Mouse (Mus musculus) CH12.LX (cell line): ENCODE results near the gene Itsn1. TPM values are rescaled to one million over a fixed set of nuclear protein-coding genes. Genes with fewer than 3 reads are reported as not detected.
A peak's percentile ranks its signal among the peaks of the same experiment; 100 is the strongest.

Experiments used
- DNase-seq: peaks from one replicate; pipeline ENCODE4 v3.0.0-alpha.2; 2013; ENCODE audit errors: extremely low read depth
- H3K27ac ChIP-seq: 2 replicates; pipeline ENCODE4 v1.5.1; 2012; ENCODE audit warnings: low read depth, mild to moderate bottlenecking, control low read depth, moderate library complexity; ENCODE audit not compliant: insufficient read depth
- H3K27me3 ChIP-seq: replicated peaks from 2 replicates; pipeline ENCODE3; 2012; ENCODE audit warnings: inconsistent platforms
- H3K36me3 ChIP-seq, 2 experiments: replicated peaks in 1 of 2; 2 replicates each; pipeline versions ENCODE3 to v1.6.1; 2012; ENCODE audit warnings: inconsistent platforms in 1 of 2, low read length in 1 of 2, mild to moderate bottlenecking in 1 of 2, mixed read lengths in 1 of 2, moderate library complexity in 1 of 2; ENCODE audit not compliant: control insufficient read depth in 1 of 2, insufficient read depth in 1 of 2
- H3K4me1 ChIP-seq, 2 experiments: 2 replicates each; pipeline ENCODE4 v1.6.1; 2012; ENCODE audit warnings: inconsistent platforms in 1 of 2, moderate library complexity in 1 of 2; ENCODE audit not compliant: insufficient read depth in 2 of 2, control insufficient read depth in 1 of 2
- H3K4me2 ChIP-seq: 2 replicates; pipeline ENCODE4 v1.6.1; 2012; ENCODE audit warnings: low read depth, mild to moderate bottlenecking, control low read depth; ENCODE audit not compliant: poor library complexity, insufficient read depth, severe bottlenecking
- H3K4me3 ChIP-seq, 3 experiments: fragments of 150-350 bp in 1 of 3; sonication (generic) in 1 of 3; replicated peaks in 1 of 3; 2 replicates each; pipeline versions ENCODE3 to v1.5.1; 2011 to 2012; ENCODE audit warnings: low read depth in 2 of 3, low read length in 2 of 3, mild to moderate bottlenecking in 2 of 3, moderate library complexity in 2 of 3, control low read depth in 1 of 3, improper control_type of control experiment in 1 of 3, inconsistent platforms in 1 of 3, mixed read lengths in 1 of 3; ENCODE audit not compliant: poor library complexity in 1 of 3
- H3K79me2 ChIP-seq: replicated peaks from 2 replicates; pipeline ENCODE4 v1.6.1; 2012; ENCODE audit warnings: mild to moderate bottlenecking, moderate library complexity; ENCODE audit not compliant: control insufficient read depth, poor library complexity, insufficient read depth, severe bottlenecking; ENCODE audit errors: extremely low read depth
- H3K9ac ChIP-seq: 2 replicates; pipeline ENCODE4 v1.6.1; 2012; ENCODE audit warnings: low read depth, mild to moderate bottlenecking, control low read depth, moderate library complexity; ENCODE audit not compliant: insufficient read depth
- H3K9me3 ChIP-seq: replicated peaks from 2 replicates; pipeline ENCODE3; 2012; ENCODE audit warnings: low read length, inconsistent platforms, mixed read lengths
- BHLHE40 ChIP-seq: IDR thresholded peaks from 2 replicates; pipeline ENCODE4 v1.6.1; 2011; ENCODE audit warnings: mild to moderate bottlenecking, low read depth, low read length, improper control_type of control experiment
- CHD1 ChIP-seq: IDR thresholded peaks from 2 replicates; pipeline ENCODE4 v1.6.1; 2012; ENCODE audit warnings: low read depth, low read length, improper control_type of control experiment, inconsistent platforms
- CHD2 ChIP-seq: IDR thresholded peaks from 2 replicates; pipeline ENCODE4 v1.6.1; 2011; ENCODE audit warnings: low read length, improper control_type of control experiment
- CTCF ChIP-seq, 2 experiments: IDR thresholded peaks in 1 of 2; conservative IDR thresholded peaks in 1 of 2; 2 replicates each; pipeline ENCODE4 v1.5.1; 2011 to 2012; ENCODE audit warnings: low read depth in 2 of 2, low read length in 2 of 2, improper control_type of control experiment in 1 of 2, inconsistent platforms in 1 of 2, mild to moderate bottlenecking in 1 of 2, moderate library complexity in 1 of 2
- E2F4 ChIP-seq: IDR thresholded peaks from 2 replicates; pipeline ENCODE4 v1.6.1; 2011; ENCODE audit warnings: low read depth, low read length, improper control_type of control experiment; ENCODE audit not compliant: insufficient replicate concordance
- EP300 ChIP-seq: IDR thresholded peaks from 2 replicates; pipeline ENCODE4 v1.6.1; 2011; ENCODE audit warnings: low read length, improper control_type of control experiment
- ETS1 ChIP-seq: conservative IDR thresholded peaks from 2 replicates; pipeline ENCODE4 v1.6.1; 2012; ENCODE audit warnings: low read depth, mild to moderate bottlenecking, inconsistent platforms, low read length, improper control_type of control experiment, moderate library complexity
- GABPA ChIP-seq: IDR thresholded peaks from 2 replicates; pipeline ENCODE4 v1.6.1; 2012; ENCODE audit warnings: low read depth, low read length, improper control_type of control experiment, inconsistent platforms; ENCODE audit not compliant: insufficient replicate concordance
- HCFC1 ChIP-seq: IDR thresholded peaks from 2 replicates; pipeline ENCODE4 v1.6.1; 2012; ENCODE audit warnings: low read depth, mild to moderate bottlenecking, inconsistent platforms, low read length, improper control_type of control experiment
- IRF4 ChIP-seq: IDR thresholded peaks from 2 replicates; pipeline ENCODE4 v1.6.1; 2014; ENCODE audit warnings: low read depth, mild to moderate bottlenecking, inconsistent platforms, low read length, improper control_type of control experiment
- JUN ChIP-seq: IDR thresholded peaks from 2 replicates; pipeline ENCODE4 v1.6.1; 2011; ENCODE audit warnings: low read depth, mild to moderate bottlenecking, low read length, improper control_type of control experiment, moderate library complexity; ENCODE audit not compliant: insufficient read depth
- JUND ChIP-seq: conservative IDR thresholded peaks from 2 replicates; pipeline ENCODE4 v1.6.1; 2011; ENCODE audit warnings: low read depth, low read length, improper control_type of control experiment
- KAT2A ChIP-seq: IDR thresholded peaks from 2 replicates; pipeline ENCODE4 v1.6.1; 2012; ENCODE audit warnings: low read length, improper control_type of control experiment, inconsistent platforms; ENCODE audit not compliant: insufficient replicate concordance
- MAFK ChIP-seq: IDR thresholded peaks from 2 replicates; pipeline ENCODE4 v1.6.1; 2011; ENCODE audit warnings: low read length, improper control_type of control experiment; ENCODE audit not compliant: insufficient replicate concordance
- MAX ChIP-seq: IDR thresholded peaks from 2 replicates; pipeline ENCODE4 v1.6.1; 2011; ENCODE audit warnings: low read length, improper control_type of control experiment
- MAZ ChIP-seq: IDR thresholded peaks from 2 replicates; pipeline ENCODE4 v1.6.1; 2012; ENCODE audit warnings: low read depth, mild to moderate bottlenecking, inconsistent platforms, low read length, improper control_type of control experiment, moderate library complexity
- MEF2A ChIP-seq: IDR thresholded peaks from 2 replicates; pipeline ENCODE4 v1.6.1; 2014; ENCODE audit warnings: low read depth, mild to moderate bottlenecking, inconsistent platforms, low read length, improper control_type of control experiment, borderline replicate concordance
- MXI1 ChIP-seq: IDR thresholded peaks from 2 replicates; pipeline ENCODE4 v1.6.1; 2011; ENCODE audit warnings: mild to moderate bottlenecking, low read depth, low read length, improper control_type of control experiment
- MYC ChIP-seq: IDR thresholded peaks from 2 replicates; pipeline ENCODE4 v1.6.1; 2011; ENCODE audit warnings: low read depth, mild to moderate bottlenecking, improper control_type of control experiment, low read length
- NRF1 ChIP-seq: IDR thresholded peaks from 2 replicates; pipeline ENCODE4 v1.6.1; 2014; ENCODE audit warnings: low read depth, mild to moderate bottlenecking, inconsistent platforms, low read length, improper control_type of control experiment, moderate library complexity
- PAX5 ChIP-seq: IDR thresholded peaks from 2 replicates; pipeline ENCODE4 v1.6.1; 2012; ENCODE audit warnings: low read length, inconsistent platforms, mixed read lengths
- POLR2A ChIP-seq: IDR thresholded peaks from 2 replicates; pipeline ENCODE4 v1.6.1; 2011; ENCODE audit warnings: low read depth, mild to moderate bottlenecking, improper control_type of control experiment, low read length
- POLR2AphosphoS2 ChIP-seq: IDR thresholded peaks from 2 replicates; pipeline ENCODE4 v1.6.1; 2011; ENCODE audit warnings: low read depth, low read length, improper control_type of control experiment
- RAD21 ChIP-seq: IDR thresholded peaks from 2 replicates; pipeline ENCODE4 v1.6.1; 2011; ENCODE audit warnings: low read depth, mild to moderate bottlenecking, low read length, improper control_type of control experiment, moderate library complexity
- RCOR1 ChIP-seq: conservative IDR thresholded peaks from 2 replicates; pipeline ENCODE4 v1.6.1; 2012; ENCODE audit warnings: low read depth, mild to moderate bottlenecking, inconsistent platforms, low read length, improper control_type of control experiment
- SIN3A ChIP-seq: IDR thresholded peaks from 2 replicates; pipeline ENCODE4 v1.6.1; 2012; ENCODE audit warnings: low read length, improper control_type of control experiment, inconsistent platforms
- SMC3 ChIP-seq: IDR thresholded peaks from 2 replicates; pipeline ENCODE4 v1.6.1; 2011; ENCODE audit warnings: low read depth, low read length, improper control_type of control experiment
- TBP ChIP-seq: conservative IDR thresholded peaks from 2 replicates; pipeline ENCODE4 v1.6.1; 2011; ENCODE audit warnings: low read depth, low read length, improper control_type of control experiment
- TCF12 ChIP-seq: IDR thresholded peaks from 2 replicates; pipeline ENCODE4 v1.6.1; 2014; ENCODE audit warnings: low read depth, mild to moderate bottlenecking, inconsistent platforms, low read length, improper control_type of control experiment
- UBTF ChIP-seq: IDR thresholded peaks from 2 replicates; pipeline ENCODE4 v1.6.1; 2012; ENCODE audit warnings: low read depth, mild to moderate bottlenecking, inconsistent platforms, low read length, improper control_type of control experiment, moderate library complexity
- USF2 ChIP-seq: conservative IDR thresholded peaks from 2 replicates; pipeline ENCODE4 v1.6.1; 2011; ENCODE audit warnings: low read depth, low read length, improper control_type of control experiment
- ZC3H11A ChIP-seq: IDR thresholded peaks from 2 replicates; pipeline ENCODE4 v1.6.1; 2012; ENCODE audit warnings: low read depth, mild to moderate bottlenecking, inconsistent platforms, low read length, improper control_type of control experiment
- ZKSCAN1 ChIP-seq: IDR thresholded peaks from 2 replicates; pipeline ENCODE4 v1.6.1; 2012; ENCODE audit warnings: low read depth, inconsistent platforms, low read length, improper control_type of control experiment, borderline replicate concordance
- ZMIZ1 ChIP-seq: IDR thresholded peaks from 2 replicates; pipeline ENCODE4 v1.6.1; 2012; ENCODE audit warnings: low read depth, mild to moderate bottlenecking, inconsistent platforms, low read length, improper control_type of control experiment
- ZNF384 ChIP-seq: IDR thresholded peaks from 2 replicates; pipeline ENCODE4 v1.6.1; 2012; ENCODE audit warnings: low read depth, low read length, improper control_type of control experiment, inconsistent platforms
- dilution Hi-C: fragments of 300-500 bp; cut with MboI; formaldehyde crosslinking; loops from 2 replicates; pipeline ENCODE4 v1.14.3; 2020; ENCODE audit warnings: low sequenced_read_pairs; ENCODE audit not compliant: extremely low pct_unique_long_range_greater_than_20kb, extremely low pct_ligation_motif_present
- in situ Hi-C: fragments of 300-500 bp; cut with MboI; formaldehyde crosslinking; loops from 3 replicates; pipeline ENCODE4 v1.14.3; 2019; ENCODE audit warnings: low sequenced_read_pairs, low pct_ligation_motif_present, low pct_unique_long_range_greater_than_20kb, mixed read lengths
- polyA plus RNA-seq: library from polyadenylated mRNA; unstranded; fragments of >175 nt; gene quantifications from 2 replicates; pipeline ENCODE4 v1.2.1, GENCODE M21; 2012; ENCODE audit warnings: low read depth; ENCODE audit not compliant: insufficient read length
- total RNA-seq, 2 experiments: library from RNA; depleted of rRNA; stranded (reverse); fragments of 300-350 nt in 1 of 2; fragments of >200 nt in 1 of 2; gene quantifications; 2 replicates each; pipeline ENCODE4 v1.2.3; 2012 to 2014

Gene Itsn1
- total and polyA plus RNA-seq, 3 experiments, result 32.5 to 54.5 (median 46.3) TPM

GRCm38 (mm10) chr16:91871188-91871587, 142.1 kb downstream of the Itsn1 start:
- peak overlapping the region in 2 of 3 experiments; percentile 15 to 53 for H3K4me3 ChIP-seq
- peak overlapping the region; percentile 99; the same call in 1 of the 2 replicates for H3K27ac ChIP-seq
- peak overlapping the region; percentile 49; the same call in 1 of the 2 replicates for H3K9ac ChIP-seq
- TF ChIP-seq JUND (no peak), MAX (peak; percentile 27; the same call in 1 of the 2 replicates), ETS1 (no peak), SMC3 (no peak), ZKSCAN1 (no peak), IRF4 (no peak), BHLHE40 (no peak), CTCF (conservative IDR thresholded peaks at IDR 0.05 in 1 of 2, IDR thresholded peaks at IDR 0.05 in 1 of 2; ENCODE audit: low read depth in 2 of 2, low read length in 2 of 2) (no peak), GABPA (no peak), RCOR1 (no peak), TBP (no peak), USF2 (no peak), CHD2 (no peak), SIN3A (no peak; the same call in 1 of the 2 replicates), MEF2A (no peak), TCF12 (no peak), ZNF384 (no peak), KAT2A (no peak), MXI1 (no peak; the same call in 1 of the 2 replicates), POLR2A (no peak), ZMIZ1 (0 out of 2 replicates have a peak, but pooled peaks have one; percentile 13), EP300 (no peak), JUN (no peak), NRF1 (no peak), HCFC1 (no peak), MAZ (no peak), RAD21 (no peak), POLR2AphosphoS2 (0 out of 2 replicates have a peak, but pooled peaks have one; percentile 53), MAFK (no peak), MYC (no peak), UBTF (0 out of 2 replicates have a peak, but pooled peaks have one; percentile 22), E2F4 (no peak), ZC3H11A (no peak), CHD1 (0 out of 2 replicates have a peak, but pooled peaks have one; percentile 85), PAX5 (no peak)
- peaks cover 10 to 24% of the 10 kb centered on the region in 2 experiments for H3K36me3 ChIP-seq
- in situ Hi-C loops, result no loop called here
- H3K9me3 ChIP-seq, result no peaks in the 10 kb centered on the region
- H3K79me2 ChIP-seq, result no peaks in the 10 kb centered on the region
- H3K4me1 ChIP-seq, result peaks cover 47 to 81% of the 10 kb centered on the region in 2 experiments
- H3K27me3 ChIP-seq, result no peaks in the 10 kb centered on the region
- dilution Hi-C loops, result no loop called here
- H3K4me2 ChIP-seq, result peak overlapping the region; percentile 18
- DNase-seq, result no peak
